Mouse (Mus musculus) skeletal muscle tissue, postnatal 0 days (tissue): ENCODE results near the gene Phf19. TPM values are rescaled to one million over a fixed set of nuclear protein-coding genes. Genes with fewer than 3 reads are reported as not detected.

ENCODE experiments used
- polyA plus RNA-seq: library from polyadenylated mRNA; unstranded; fragments of >200 nt; fragmentation: Nextera tagmentation; extraction: Ambion mirVana; gene quantifications from 2 replicates; pipeline ENCODE4 v1.2.1, GENCODE M21; 2015

Gene Phf19
- polyA plus RNA-seq = 5.0 and 5.1 TPM in 2 replicates

DNA sequence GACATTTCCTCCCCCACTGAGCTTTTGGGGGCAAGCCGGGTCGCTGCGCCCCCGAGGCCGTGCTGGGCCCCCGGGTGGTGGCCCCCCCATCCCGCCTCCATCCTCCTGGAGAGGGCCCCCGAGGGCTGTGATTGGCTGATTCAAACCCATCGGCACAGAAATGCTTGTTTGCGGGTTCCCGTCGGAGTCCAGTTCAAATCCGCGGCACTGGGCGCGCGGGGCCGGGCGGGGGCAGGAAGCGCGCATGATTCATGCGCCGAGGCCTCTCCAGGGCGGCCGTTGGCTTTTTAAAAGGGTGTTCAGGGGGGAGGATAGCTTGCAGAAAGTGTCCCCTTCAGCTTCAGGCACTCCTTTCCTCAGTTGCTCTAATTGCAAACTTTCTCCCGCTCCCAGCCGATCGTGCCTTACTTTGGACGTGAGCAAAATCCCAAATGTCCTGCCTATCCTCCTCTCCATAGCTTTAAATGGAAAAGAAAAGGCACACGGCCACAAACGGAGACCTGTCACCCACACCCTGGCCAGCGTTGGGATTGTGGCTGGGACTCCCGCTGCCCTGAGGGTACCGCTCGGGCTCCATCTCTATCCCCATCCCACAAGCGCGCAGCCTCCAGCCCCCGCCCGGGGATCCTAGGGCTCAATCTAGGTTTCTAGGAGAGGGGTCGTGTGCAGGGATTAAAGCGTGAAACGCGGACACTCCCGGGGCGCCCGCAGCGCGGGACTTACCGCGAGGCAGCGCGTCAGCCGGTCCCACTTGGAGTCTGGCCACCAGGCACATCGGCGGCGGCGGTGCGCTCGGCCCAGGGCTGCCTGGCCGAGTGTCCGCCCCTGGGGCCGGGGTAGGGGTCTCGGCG, at the start of gene Phf19:
Gene Phf19, minus strand, starts transcription at position 809 of the 851 bp plus-strand sequence.

DNA sequence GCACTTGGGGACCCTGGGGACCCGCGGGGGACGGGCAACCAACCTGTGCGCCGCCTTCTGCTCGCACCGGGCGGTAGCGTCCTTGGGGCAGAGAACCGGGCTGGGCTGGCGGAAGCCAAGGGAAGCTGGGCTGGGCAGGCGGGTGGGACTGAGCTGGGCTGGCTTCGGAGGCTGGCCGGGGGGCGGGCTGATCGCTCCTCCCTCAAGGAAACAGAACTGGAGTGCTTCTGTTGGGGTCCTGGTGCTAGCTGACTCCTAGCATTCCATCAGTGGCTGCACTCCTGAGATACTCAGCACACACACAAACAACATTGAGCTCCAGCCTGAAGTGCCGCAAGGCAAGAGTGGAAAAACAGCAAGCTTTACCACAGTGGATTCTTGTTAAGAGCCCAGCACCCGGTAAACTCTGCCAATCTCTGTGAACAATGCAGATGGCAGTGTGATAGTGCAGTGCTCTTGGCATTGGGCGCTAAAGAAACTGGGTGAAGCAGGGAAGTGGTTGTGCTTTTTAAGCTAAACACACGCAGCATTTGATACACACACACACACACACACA, 47.7 kb upstream of the Phf19 start, which contains the start of gene Traf1:
Gene Traf1, minus strand, starts transcription at position 292 of the 556 bp plus-strand sequence.

DNA sequence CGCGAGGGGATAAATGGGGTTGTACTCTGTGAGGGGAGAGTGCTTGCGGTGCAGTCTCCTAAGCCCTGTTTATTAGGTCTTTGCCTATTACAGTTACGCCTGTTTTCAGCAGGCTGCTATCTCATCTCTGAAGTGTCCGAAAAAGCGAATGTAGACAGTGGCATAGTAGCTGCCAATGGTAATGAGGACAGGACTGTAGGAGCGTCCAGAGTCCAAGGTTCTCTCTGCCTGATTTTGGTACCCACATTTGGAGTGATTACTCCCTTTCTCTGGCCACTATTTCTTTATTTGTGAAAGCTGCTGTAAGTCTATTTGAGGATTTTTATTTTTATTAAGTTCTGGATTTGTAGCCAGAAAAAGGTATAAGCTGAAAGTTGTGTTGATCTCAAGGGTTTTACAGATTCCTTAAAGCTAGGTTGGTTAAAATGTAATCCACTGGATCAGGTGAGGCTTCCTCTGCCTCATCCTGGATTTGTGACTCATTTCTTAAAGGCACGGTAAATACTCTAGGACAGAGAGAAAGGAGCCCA, 38.9 kb downstream of the Phf19 start, which contains the start of gene Psmd5:
Gene Psmd5, minus strand, starts transcription at position 153 of the 530 bp plus-strand sequence.

DNA sequence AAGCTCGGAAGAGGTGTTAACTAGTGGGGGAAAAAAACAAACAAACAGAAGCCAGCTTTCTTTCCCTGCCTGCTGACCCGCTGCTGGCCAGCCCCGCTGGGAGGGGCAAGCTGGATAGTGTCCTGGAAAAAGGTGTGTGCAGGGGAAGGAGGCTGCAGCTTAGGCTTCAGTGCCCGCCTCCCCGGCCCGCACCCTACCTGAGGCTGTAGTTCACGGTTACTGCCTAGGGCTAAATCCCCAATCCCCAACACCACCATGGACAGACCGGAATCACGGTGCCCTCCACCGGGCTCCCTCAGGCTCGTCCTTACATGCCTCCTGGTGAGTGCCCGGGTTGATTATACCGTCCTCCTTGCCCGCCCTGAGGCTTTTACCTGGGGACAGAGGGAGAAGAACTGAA, 39.6 kb downstream of the Phf19 start, which contains the start of gene Cutal:
Gene Cutal, plus strand, starts transcription at position 126 of the 400 bp plus-strand sequence.

Other genes starting within 250 kb of the Phf19 start
- 34.2 and 39.4 TPM in 2 replicates for gene Gapvd1, start 158.8 kb downstream of the Phf19 start, polyA plus RNA-seq
- 196 and 251 TPM in 2 replicates for gene Hspa5, start 142.1 kb downstream of the Phf19 start, polyA plus RNA-seq
- 14.5 and 19.5 TPM in 2 replicates for gene Rabepk, start 114.1 kb downstream of the Phf19 start, polyA plus RNA-seq
- 53.1 and 60.2 TPM in 2 replicates for gene Fbxw2, start 87.7 kb downstream of the Phf19 start, polyA plus RNA-seq
- gene Gm34653, start 81.0 kb downstream of the Phf19 start, polyA plus RNA-seq = 0.07 and 0.14 TPM in 2 replicates
- 0.07 and 0.13 TPM in 2 replicates for gene Cutal, start 39.6 kb downstream of the Phf19 start, polyA plus RNA-seq
- 39.2 and 47.2 TPM in 2 replicates for gene Psmd5, start 39.1 kb downstream of the Phf19 start, polyA plus RNA-seq
- gene Traf1, start 47.7 kb upstream of the Phf19 start, polyA plus RNA-seq = 1.5 and 2.2 TPM in 2 replicates
- 0.22 and 0.27 TPM in 2 replicates for gene Hc, start 147.4 kb upstream of the Phf19 start, polyA plus RNA-seq
- gene AI182371, start 187.5 kb upstream of the Phf19 start, polyA plus RNA-seq = 0.08 and 0.35 TPM in 2 replicates
- 8.2 and 8.6 TPM in 2 replicates for gene Cntrl, start 195.5 kb upstream of the Phf19 start, polyA plus RNA-seq